Mouse (Mus musculus) heart, embryonic 11.5 days (tissue): Measurements from ENCODE around the gene Pla2g2c. TPM values are rescaled to one million over a fixed set of nuclear protein-coding genes. Genes with fewer than 3 reads are reported as not detected.

Experiments
- ATAC-seq: fragments of 200-750 bp; cut with Nextera tagmentation; replicated peaks from 2 replicates; pipeline ENCODE4 v1.8.0; 2017; ENCODE audit warnings: moderate library complexity; ENCODE audit not compliant: insufficient number of reproducible peaks, low FRiP score, low TSS enrichment
- H3K27ac ChIP-seq: fragments of 300-500 bp; sonication (generic); 2 replicates; pipeline ENCODE4 v1.5.1; 2014; ENCODE audit warnings: mild to moderate bottlenecking, low read depth, low read length
- H3K27me3 ChIP-seq: fragments of 300-500 bp; sonication (generic); 2 replicates; pipeline ENCODE4 v1.6.1; 2014; ENCODE audit warnings: mild to moderate bottlenecking, low read length, mixed read lengths; ENCODE audit not compliant: control insufficient read depth, insufficient read depth
- H3K36me3 ChIP-seq: fragments of 300-500 bp; sonication (generic); 2 replicates; pipeline ENCODE4 v1.6.1; 2014; ENCODE audit warnings: mild to moderate bottlenecking, low read length, moderate library complexity, mixed read lengths; ENCODE audit not compliant: control insufficient read depth, insufficient read depth
- H3K4me1 ChIP-seq: fragments of 300-500 bp; sonication (generic); 2 replicates; pipeline ENCODE4 v1.6.1; 2014; ENCODE audit warnings: low read length; ENCODE audit not compliant: control insufficient read depth, insufficient read depth
- H3K4me2 ChIP-seq: fragments of 300-500 bp; sonication (generic); 2 replicates; pipeline ENCODE4 v1.6.1; 2014; ENCODE audit warnings: mild to moderate bottlenecking, moderate library complexity
- H3K4me3 ChIP-seq: fragments of 300-500 bp; sonication (generic); 2 replicates; pipeline ENCODE4 v1.5.1; 2014; ENCODE audit warnings: low read depth, low read length
- H3K9ac ChIP-seq: fragments of 300-500 bp; sonication (generic); 2 replicates; pipeline ENCODE4 v1.6.1; 2014; ENCODE audit warnings: mild to moderate bottlenecking, low read depth, low read length, moderate library complexity
- H3K9me3 ChIP-seq: fragments of 300-500 bp; sonication (generic); replicated peaks from 2 replicates; pipeline ENCODE4 v1.6.1; 2016; ENCODE audit warnings: low read length; ENCODE audit not compliant: control insufficient read depth
- WGBS: fragments of 180-500 bp; shearing (Covaris S2); extraction: QIAGEN DNeasy Blood & Tissue Kit; methylation state at CpG from one replicate; pipeline ENCODE4 v1.1.7; 2014; ENCODE audit not compliant: insufficient replicate concordance; 5-methylcytosine and 5-hydroxymethylcytosine counted together
- polyA plus RNA-seq: library from polyadenylated mRNA; unstranded; fragments of >200 nt; fragmentation: Nextera tagmentation; extraction: Ambion mirVana; gene quantifications from 2 replicates; pipeline ENCODE4 v1.2.1, GENCODE M21; 2014

Gene Pla2g2c
- polyA plus RNA-seq, 1 experiment from 2014 or later = 0.52 TPM

- Histone ChIP-seq H3K27me3 (peaks cover 3% of the 10 kb centered on the region; the same call in 1 of the 2 replicates), H3K4me1 (no peaks in the 10 kb centered on the region), H3K9ac (no peak overlapping the region), H3K27ac (no peak overlapping the region), H3K4me3 (no peak overlapping the region), H3K4me2 (no peak overlapping the region), H3K9me3 (no peaks in the 10 kb centered on the region), H3K36me3 (no peaks in the 10 kb centered on the region)
- WGBS = 81% methylated on average over 10 of the region's 10 CpGs
- no peak for ATAC-seq
These were observed 47.4 kb downstream of the Pla2g2c start for GRCm38 (mm10) chr4:138771970-138772369.

- Histone ChIP-seq H3K36me3 (no peaks in the 10 kb centered on the region), H3K9ac (no peak overlapping the region), H3K4me2 (no peak overlapping the region), H3K4me3 (no peak overlapping the region), H3K27ac (no peak overlapping the region), H3K4me1 (no peaks in the 10 kb centered on the region), H3K27me3 (peaks cover 5% of the 10 kb centered on the region; the same call in 1 of the 2 replicates), H3K9me3 (no peaks in the 10 kb centered on the region)
- 74% methylated on average over 5 of the region's 5 CpGs for WGBS
- no peak for ATAC-seq
These were observed 47.8 kb downstream of the Pla2g2c start for GRCm38 (mm10) chr4:138772386-138772785.

GRCm38 (mm10) chr4:138775435-138775834, 50.8 kb downstream of the Pla2g2c start, which contains the start of gene Pla2g2d:
Pla2g2d (plus strand) TSS chr4:138775735.
- ATAC-seq = no peak
- Histone ChIP-seq H3K4me1 (no peaks in the 10 kb centered on the region), H3K9me3 (no peaks in the 10 kb centered on the region), H3K27ac (no peak within 1 kb of the TSS), H3K4me3 (no peak within 1 kb of the TSS), H3K9ac (no peak within 1 kb of the TSS), H3K36me3 (no peaks in the 10 kb centered on the region), H3K4me2 (no peak within 1 kb of the TSS), H3K27me3 (peaks cover 8% of the 10 kb centered on the region)
- 74% methylated on average over 6 of the region's 6 CpGs for WGBS

GRCm38 (mm10) chr4:138777417-138778407, 53.1 kb downstream of the Pla2g2c start:
- Histone ChIP-seq H3K9me3 (no peaks in the 10 kb centered on the region), H3K4me3 (no peak overlapping the region), H3K27ac (no peak overlapping the region), H3K9ac (no peak overlapping the region), H3K36me3 (no peaks in the 10 kb centered on the region), H3K27me3 (peaks cover 5% of the 10 kb centered on the region; the same call in 1 of the 2 replicates), H3K4me1 (no peaks in the 10 kb centered on the region), H3K4me2 (no peak overlapping the region)
- WGBS = 38% methylated on average over 20 of the region's 20 CpGs
- no peak for ATAC-seq

- Histone ChIP-seq H3K4me2 (no peak overlapping the region), H3K27me3 (peaks cover 5% of the 10 kb centered on the region; the same call in 1 of the 2 replicates), H3K36me3 (no peaks in the 10 kb centered on the region), H3K9me3 (no peaks in the 10 kb centered on the region), H3K4me1 (no peaks in the 10 kb centered on the region), H3K27ac (no peak overlapping the region), H3K4me3 (no peak overlapping the region), H3K9ac (no peak overlapping the region)
- no peak for ATAC-seq
- WGBS = 70% methylated on average over 5 of the region's 5 CpGs
These were observed 55.7 kb downstream of the Pla2g2c start for GRCm38 (mm10) chr4:138780300-138780699.

GRCm38 (mm10) chr4:138782098-138782497, 57.5 kb downstream of the Pla2g2c start:
- no peak overlapping the region for H3K4me3 ChIP-seq
- no peaks in the 10 kb centered on the region for H3K4me1 ChIP-seq
- WGBS = 80% methylated on average over 6 of the region's 6 CpGs
- H3K27ac ChIP-seq = no peak overlapping the region
- H3K4me2 ChIP-seq = no peak overlapping the region
- H3K36me3 ChIP-seq = no peaks in the 10 kb centered on the region
- H3K9me3 ChIP-seq = no peaks in the 10 kb centered on the region
- no peak overlapping the region for H3K9ac ChIP-seq
- peaks cover 4% of the 10 kb centered on the region; the same call in 1 of the 2 replicates for H3K27me3 ChIP-seq
- no peak for ATAC-seq

GRCm38 (mm10) chr4:138785721-138786120, 61.1 kb downstream of the Pla2g2c start:
- Histone ChIP-seq H3K27ac (no peak overlapping the region), H3K4me2 (no peak overlapping the region), H3K9me3 (no peaks in the 10 kb centered on the region), H3K4me3 (no peak overlapping the region), H3K36me3 (no peaks in the 10 kb centered on the region), H3K4me1 (no peaks in the 10 kb centered on the region), H3K27me3 (0 out of 2 replicates have a peak, but pooled peaks cover 3% of the 10 kb centered on the region), H3K9ac (no peak overlapping the region)
- WGBS = 50% methylated on average over 4 of the region's 4 CpGs
- ATAC-seq = no peak

GRCm38 (mm10) chr4:138786141-138786540, 61.5 kb downstream of the Pla2g2c start:
- no peak overlapping the region for H3K27ac ChIP-seq
- H3K27me3 ChIP-seq = 0 out of 2 replicates have a peak, but pooled peaks cover 3% of the 10 kb centered on the region
- no peak overlapping the region for H3K9ac ChIP-seq
- no peak for ATAC-seq
- no peak overlapping the region for H3K4me2 ChIP-seq
- no peak overlapping the region for H3K4me3 ChIP-seq
- H3K4me1 ChIP-seq = no peaks in the 10 kb centered on the region
- WGBS = 71% methylated on average over 4 of the region's 4 CpGs
- H3K9me3 ChIP-seq = no peaks in the 10 kb centered on the region
- H3K36me3 ChIP-seq = no peaks in the 10 kb centered on the region
